7 mouse cellular contexts compared by ENCODE assay signal in the genomic region with DNA sequence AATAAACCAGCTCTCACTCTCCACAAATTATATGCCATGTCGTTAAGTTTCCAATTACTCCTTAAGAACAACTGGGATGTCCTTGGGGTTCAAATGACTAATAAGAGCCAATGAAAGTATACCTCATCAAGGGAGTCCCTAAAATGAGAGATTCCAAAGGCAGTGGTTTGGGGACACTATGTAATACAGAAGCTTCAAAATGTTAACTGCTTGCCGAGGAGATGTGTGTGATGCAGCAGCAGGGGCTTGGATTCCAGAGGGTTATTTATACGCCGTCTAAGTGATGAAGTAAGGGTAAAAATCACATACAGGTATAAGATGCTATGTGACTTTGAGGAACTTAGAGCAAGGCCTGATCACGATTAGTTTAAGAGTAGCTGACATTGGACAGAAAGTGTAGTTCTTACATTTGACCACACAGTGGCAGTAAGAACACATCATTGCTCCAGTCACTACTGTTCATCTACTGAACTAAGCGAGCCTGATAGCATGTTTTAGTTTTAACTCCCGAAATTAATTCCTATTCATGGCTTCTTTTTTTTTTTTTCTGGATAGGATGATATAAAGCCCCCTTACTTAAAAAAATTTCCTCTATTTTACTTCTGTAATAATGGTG. TPM values are rescaled to one million over a fixed set of nuclear protein-coding genes. Genes with fewer than 3 reads are reported as not detected.
A peak's percentile ranks its signal among the peaks of the same experiment; 100 is the strongest.
DNase-seq lines count a peak whose midpoint lies in the region; ATAC-seq and TF ChIP-seq lines count a peak whose summit lies in the region.

No protein-coding gene starts in this region.

- H3K4me2 ChIP-seq in limb, embryonic 11.5 days (ENCODE audit: low read depth, severe bottlenecking), result no peak overlapping the region
- no peak overlapping the region for H3K4me2 ChIP-seq in hindbrain, embryonic 14.5 days (replicated peaks)
- no peak overlapping the region for H3K4me2 ChIP-seq in lung, postnatal 0 days (replicated peaks; ENCODE audit: low read depth, low read length)

- no peaks in the 10 kb centered on the region for H3K27me3 ChIP-seq in limb, embryonic 11.5 days (ENCODE audit: control insufficient read depth, insufficient read depth, low read length)
- H3K27me3 ChIP-seq in limb, embryonic 10.5 days (ENCODE audit: low read depth, poor library complexity, severe bottlenecking), result no peaks in the 10 kb centered on the region
- no peaks in the 10 kb centered on the region for H3K27me3 ChIP-seq in G1E (ENCODE audit: insufficient read depth, low read length)
- H3K27me3 ChIP-seq in hindbrain, embryonic 14.5 days (ENCODE audit: control insufficient read depth, insufficient read depth, low read length), result no peaks in the 10 kb centered on the region
- H3K27me3 ChIP-seq in lung, postnatal 0 days (replicated peaks; ENCODE audit: insufficient read depth, low read length), result no peaks in the 10 kb centered on the region

- DNase-seq in limb, embryonic 11.5 days (ENCODE audit: low spot score), result no peak
- DNase-seq in limb, embryonic 10.5 days (ENCODE audit: low spot score), result no peak
- no peak for DNase-seq in G1E (ENCODE audit: low spot score)
- DNase-seq in cerebellum, adult 8-10 months, result peak; percentile 18
- DNase-seq in hindbrain, embryonic 14.5 days (ENCODE audit: low spot score), result peak; percentile 83
- DNase-seq in lung, postnatal 0 days (ENCODE audit: low spot score), result peak; percentile 44
- peak; percentile 41 for DNase-seq in telencephalon, adult 2 months (ENCODE audit: low read depth, low spot score)

- H3K4me3 ChIP-seq in limb, embryonic 11.5 days (ENCODE audit: low read depth, low read length), result no peak overlapping the region
- no peak overlapping the region for H3K4me3 ChIP-seq in limb, embryonic 10.5 days
- H3K4me3 ChIP-seq in G1E (ENCODE audit: low read depth, low read length), result no peak overlapping the region
- no peak overlapping the region for H3K4me3 ChIP-seq in hindbrain, embryonic 14.5 days (replicated peaks; ENCODE audit: low read length)
- H3K4me3 ChIP-seq in lung, postnatal 0 days (ENCODE audit: low read depth, low read length), result no peak overlapping the region

- no peaks in the 10 kb centered on the region for H3K4me1 ChIP-seq in limb, embryonic 11.5 days (ENCODE audit: control insufficient read depth, insufficient read depth, low read length)
- no peaks in the 10 kb centered on the region for H3K4me1 ChIP-seq in limb, embryonic 10.5 days
- no peaks in the 10 kb centered on the region for H3K4me1 ChIP-seq in G1E (ENCODE audit: insufficient read depth, low read depth, low read length)
- H3K4me1 ChIP-seq in hindbrain, embryonic 14.5 days (replicated peaks; ENCODE audit: control insufficient read depth, insufficient read depth, low read length), result no peaks in the 10 kb centered on the region
- no peaks in the 10 kb centered on the region for H3K4me1 ChIP-seq in lung, postnatal 0 days (ENCODE audit: insufficient read depth, low read depth, low read length)

- ATAC-seq in limb, embryonic 11.5 days (ENCODE audit: insufficient number of reproducible peaks, low FRiP score, low TSS enrichment, low read depth), result peak; percentile 56; the same call in 1 of the 2 replicates
- peak; percentile 69 for ATAC-seq in G1E (ENCODE audit: extremely low read depth, insufficient number of reproducible peaks, low FRiP score, poor library complexity, severe bottlenecking)
- ATAC-seq in hindbrain, embryonic 14.5 days (ENCODE audit: low FRiP score), result peak; percentile 79
- ATAC-seq in lung, postnatal 0 days, result peak; percentile 38; the same call in 1 of the 2 replicates

- no peak for TF ChIP-seq EP300 in lung, postnatal 0 days (IDR thresholded peaks at IDR 0.05)

- 46% methylated on average over 7 of the region's 7 CpGs for WGBS in limb, embryonic 11.5 days
- 59% methylated on average over 7 of the region's 7 CpGs for WGBS in limb, embryonic 10.5 days
- whole genome bisulfite sequencing in hindbrain, embryonic 14.5 days, result 57% methylated on average over 7 of the region's 7 CpGs
- WGBS in lung, postnatal 0 days, result 48% methylated on average over 7 of the region's 7 CpGs

- TF ChIP-seq CTCF in G1E (IDR thresholded peaks at IDR 0.05; ENCODE audit: low read depth, low read length), result peak; percentile 32; the same call in 1 of the 2 replicates
- peak; percentile 84 for TF ChIP-seq CTCF in lung, postnatal 0 days (IDR thresholded peaks at IDR 0.05)

- no peak overlapping the region for H3K9ac ChIP-seq in limb, embryonic 11.5 days (ENCODE audit: low read length)
- H3K9ac ChIP-seq in hindbrain, embryonic 14.5 days, result no peak overlapping the region
- no peak overlapping the region for H3K9ac ChIP-seq in lung, postnatal 0 days (replicated peaks; ENCODE audit: low read depth)

- no peak overlapping the region for H3K27ac ChIP-seq in limb, embryonic 11.5 days (replicated peaks; ENCODE audit: low read depth, low read length)
- H3K27ac ChIP-seq in limb, embryonic 10.5 days, result no peak overlapping the region
- no peak overlapping the region for H3K27ac ChIP-seq in hindbrain, embryonic 14.5 days
- no peak overlapping the region for H3K27ac ChIP-seq in lung, postnatal 0 days (ENCODE audit: low read length)

- H3K36me3 ChIP-seq in limb, embryonic 11.5 days (ENCODE audit: control insufficient read depth, insufficient read depth, low read length), result no peaks in the 10 kb centered on the region
- no peaks in the 10 kb centered on the region for H3K36me3 ChIP-seq in limb, embryonic 10.5 days
- no peaks in the 10 kb centered on the region for H3K36me3 ChIP-seq in G1E (replicated peaks)
- H3K36me3 ChIP-seq in hindbrain, embryonic 14.5 days (replicated peaks; ENCODE audit: control insufficient read depth, insufficient read depth), result no peaks in the 10 kb centered on the region
- H3K36me3 ChIP-seq in lung, postnatal 0 days (ENCODE audit: insufficient read depth, low read length), result no peaks in the 10 kb centered on the region

- H3K9me3 ChIP-seq in limb, embryonic 11.5 days (ENCODE audit: control insufficient read depth, low read length), result no peaks in the 10 kb centered on the region
- no peaks in the 10 kb centered on the region for H3K9me3 ChIP-seq in limb, embryonic 10.5 days (replicated peaks)
- no peaks in the 10 kb centered on the region for H3K9me3 ChIP-seq in G1E (replicated peaks)
- no peaks in the 10 kb centered on the region for H3K9me3 ChIP-seq in hindbrain, embryonic 14.5 days (ENCODE audit: control insufficient read depth, low read length)
- H3K9me3 ChIP-seq in lung, postnatal 0 days (ENCODE audit: low read length), result no peaks in the 10 kb centered on the region

RNA-seq across cellular contexts. Expression of a gene that starts 34.6 kb away (rescaled TPM):
- not detected in 2 replicates for polyA plus RNA-seq in limb, embryonic 11.5 days (2014; fragmentation: Nextera tagmentation; extraction: Ambion mirVana)
- not detected in 2 replicates for polyA plus RNA-seq in limb, embryonic 10.5 days (2016; fragmentation: Nextera tagmentation; extraction: Ambion mirVana)
- total RNA-seq in G1E (2014; fragmentation: Nextera tagmentation) (not detected in 2 replicates), G1E (2017) (0.05 and 0.06 TPM in 2 replicates)
- not detected in 2 replicates for polyA plus RNA-seq in G1E (2012)
- polyA plus RNA-seq in hindbrain, embryonic 14.5 days (2014; fragmentation: Nextera tagmentation; extraction: Ambion mirVana), result 0.20 TPM in 1 of 2 replicates, not detected in the other
- polyA plus RNA-seq in lung, postnatal 0 days (2015; fragmentation: Nextera tagmentation; extraction: Ambion mirVana), result 0.16 and 0.20 TPM in 2 replicates

Comparison
In these comparisons a context has a peak if more than half of its experiments do, and no peak if none do; other contexts are left out.
1. DNase-seq: peak in cerebellum, adult 8-10 months (single experiment), hindbrain, embryonic 14.5 days (single experiment), lung, postnatal 0 days (single experiment) and telencephalon, adult 2 months (single experiment); none in limb, embryonic 11.5 days (single experiment), limb, embryonic 10.5 days (single experiment) and G1E (single experiment).
2. Peak in every context shown above with its lines, with median percentiles within 50 percentile points of each other: ATAC-seq.